Mouse (Mus musculus) spleen, adult 2 months (tissue): ENCODE data around the gene Adssl1. TPM values are rescaled to one million over a fixed set of nuclear protein-coding genes. Genes with fewer than 3 reads are reported as not detected.

Source experiments
- DNase-seq, 2 experiments: peaks; one replicate each; pipeline versions ENCODE4 v3.0.0 to v3.0.0-alpha.2; 2012 to 2021; ENCODE audit warnings: low spot score in 2 of 2, low read depth in 1 of 2
- H3K27ac ChIP-seq: fragments of 200-500 bp; 2 replicates; pipeline ENCODE4 v1.5.1; 2012; ENCODE audit warnings: low read length, inconsistent platforms; ENCODE audit not compliant: insufficient read depth
- H3K27me3 ChIP-seq: fragments of 200-500 bp; 2 replicates; pipeline ENCODE4 v1.6.1; 2012; ENCODE audit warnings: mild to moderate bottlenecking, moderate library complexity, low read length, inconsistent platforms; ENCODE audit not compliant: control insufficient read depth, insufficient read depth
- H3K36me3 ChIP-seq: fragments of 200-500 bp; 2 replicates; pipeline ENCODE4 v1.6.1; 2012; ENCODE audit warnings: mild to moderate bottlenecking, low read length, inconsistent platforms; ENCODE audit not compliant: control insufficient read depth, insufficient read depth
- H3K4me1 ChIP-seq: fragments of 200-500 bp; 2 replicates; pipeline ENCODE4 v1.6.1; 2011; ENCODE audit warnings: inconsistent platforms; ENCODE audit not compliant: control insufficient read depth, insufficient read depth, insufficient read length
- H3K4me3 ChIP-seq: fragments of 200-500 bp; 2 replicates; pipeline ENCODE4 v1.5.1; 2011; ENCODE audit warnings: mild to moderate bottlenecking, inconsistent platforms; ENCODE audit not compliant: insufficient read depth, insufficient read length; ENCODE audit errors: extremely low read depth
- CTCF ChIP-seq: fragments of 200-500 bp; IDR thresholded peaks from 2 replicates; pipeline ENCODE4 v1.5.1; 2011; ENCODE audit warnings: mild to moderate bottlenecking, inconsistent platforms; ENCODE audit not compliant: insufficient read depth, insufficient read length, insufficient replicate concordance; ENCODE audit errors: extremely low read depth
- POLR2A ChIP-seq: fragments of 200-500 bp; IDR thresholded peaks from 2 replicates; pipeline ENCODE4 v1.6.1; 2011; ENCODE audit warnings: low read depth, low read length, inconsistent platforms
- WGBS: fragments of 180-500 bp; shearing (Covaris S2); methylation state at CpG from one replicate; pipeline ENCODE4 v1.1.7; 2018; 5-methylcytosine and 5-hydroxymethylcytosine counted together
- polyA plus RNA-seq: library from polyadenylated mRNA; depleted of rRNA; stranded (reverse); fragments of >200 nt; gene quantifications from 2 replicates; pipeline ENCODE4 v1.2.3, GENCODE M21; 2012; rRNA removed

Gene Adssl1
- 10.7 and 18.8 TPM in 2 replicates for polyA plus RNA-seq

DNA sequence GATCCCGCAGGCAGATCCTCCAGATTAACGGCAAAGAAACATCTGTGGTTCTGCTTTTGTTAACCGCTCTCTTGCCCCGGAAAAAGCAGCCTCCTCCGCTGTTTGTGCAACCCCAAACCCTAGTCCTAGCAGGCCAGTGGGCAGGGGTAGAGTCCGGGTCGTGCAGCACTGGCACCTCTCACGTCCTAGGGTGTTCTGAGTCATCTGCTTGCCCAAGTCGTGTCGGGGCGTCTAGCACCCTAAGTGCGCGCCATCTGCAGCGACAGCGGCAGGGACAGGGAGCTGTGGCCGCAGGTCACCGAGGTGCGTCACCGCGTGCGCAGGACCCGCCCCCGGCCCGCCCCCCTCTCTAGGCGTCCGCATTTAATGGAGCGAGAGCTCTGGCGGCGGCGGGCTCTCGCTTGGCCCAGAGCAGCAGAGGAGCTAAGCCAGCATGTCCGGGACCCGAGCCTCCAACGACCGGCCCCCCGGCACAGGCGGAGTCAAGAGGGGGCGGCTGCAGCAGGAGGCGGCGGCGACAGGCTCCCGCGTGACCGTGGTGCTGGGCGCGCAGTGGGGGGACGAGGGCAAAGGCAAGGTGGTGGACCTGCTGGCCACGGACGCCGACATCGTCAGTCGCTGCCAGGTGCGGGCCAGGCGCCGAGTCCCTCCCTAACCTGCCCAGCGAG, at the start of gene Adssl1:
Gene Adssl1, plus strand, starts transcription at position 360 of the 668 bp plus-strand sequence.
- TF ChIP-seq CTCF (no peak), POLR2A (peak; percentile 62; the same call in 1 of the 2 replicates)
- WGBS = under 1% methylated on average over 55 of the region's 56 CpGs
- Histone ChIP-seq H3K4me1 (peaks cover 23% of the 10 kb centered on the region), H3K27ac (peak within 1 kb of the TSS; percentile 91), H3K36me3 (no peaks in the 10 kb centered on the region), H3K4me3 (peak within 1 kb of the TSS; percentile 84), H3K27me3 (no peaks in the 10 kb centered on the region)
- peak in 1 of 2 experiments; percentile 57 for DNase-seq

GRCm38 (mm10) chr12:112570160-112570559, 49.7 kb upstream of the Adssl1 start:
- DNase-seq = no peak
- H3K4me1 ChIP-seq = no peaks in the 10 kb centered on the region
- TF ChIP-seq POLR2A = no peak
- no peak for TF ChIP-seq CTCF
- no peak overlapping the region for H3K4me3 ChIP-seq
- H3K27me3 ChIP-seq = no peaks in the 10 kb centered on the region
- 91% methylated on average over 8 of the region's 8 CpGs for WGBS
- no peaks in the 10 kb centered on the region for H3K36me3 ChIP-seq
- H3K27ac ChIP-seq = no peak overlapping the region

GRCm38 (mm10) chr12:112571064-112571463, 48.8 kb upstream of the Adssl1 start:
- no peaks in the 10 kb centered on the region for H3K36me3 ChIP-seq
- no peak overlapping the region for H3K27ac ChIP-seq
- no peak overlapping the region for H3K4me3 ChIP-seq
- WGBS = 65% methylated on average over 6 of the region's 6 CpGs
- no peaks in the 10 kb centered on the region for H3K4me1 ChIP-seq
- no peak for TF ChIP-seq POLR2A
- no peak for TF ChIP-seq CTCF
- DNase-seq = no peak
- H3K27me3 ChIP-seq = no peaks in the 10 kb centered on the region

- no peak for TF ChIP-seq CTCF
- no peak for TF ChIP-seq POLR2A
- 74% methylated on average over 8 of the region's 8 CpGs for WGBS
- no peak for DNase-seq
- no peaks in the 10 kb centered on the region for H3K27me3 ChIP-seq
- no peaks in the 10 kb centered on the region for H3K4me1 ChIP-seq
- H3K4me3 ChIP-seq = no peak overlapping the region
- H3K36me3 ChIP-seq = no peaks in the 10 kb centered on the region
- no peak overlapping the region for H3K27ac ChIP-seq
Observed at GRCm38 (mm10) chr12:112575274-112575986, 44.4 kb upstream of the Adssl1 start.

GRCm38 (mm10) chr12:112576341-112576740, 43.5 kb upstream of the Adssl1 start:
- H3K4me1 ChIP-seq = no peaks in the 10 kb centered on the region
- H3K27me3 ChIP-seq = no peaks in the 10 kb centered on the region
- H3K27ac ChIP-seq = no peak overlapping the region; the same call in 1 of the 2 replicates
- TF ChIP-seq POLR2A = no peak
- TF ChIP-seq CTCF = no peak
- WGBS = 68% methylated on average over 6 of the region's 6 CpGs
- H3K36me3 ChIP-seq = no peaks in the 10 kb centered on the region
- no peak overlapping the region for H3K4me3 ChIP-seq
- DNase-seq = no peak

- no peak for TF ChIP-seq POLR2A
- TF ChIP-seq CTCF = no peak
- Histone ChIP-seq H3K27me3 (no peaks in the 10 kb centered on the region), H3K36me3 (no peaks in the 10 kb centered on the region), H3K4me3 (no peak overlapping the region), H3K27ac (peak overlapping the region; percentile 24; the same call in 1 of the 2 replicates), H3K4me1 (no peaks in the 10 kb centered on the region)
- 76% methylated on average over 3 of the region's 3 CpGs for WGBS
- DNase-seq = no peak
Observed at GRCm38 (mm10) chr12:112576749-112577148, 43.1 kb upstream of the Adssl1 start.
